Mouse (Mus musculus) limb, embryonic 15.5 days (tissue): ENCODE results near the gene Mrvi1. TPM values are rescaled to one million over a fixed set of nuclear protein-coding genes. Genes with fewer than 3 reads are reported as not detected.
A peak's percentile ranks its signal among the peaks of the same experiment; 100 is the strongest.
"Not testable (repeated sequence)": the region's sequence is repeated elsewhere in the genome, so short reads cannot be mapped to it uniquely, and the experiment has no call there.

Experiments
- ATAC-seq: fragments of 200-750 bp; cut with Nextera tagmentation; 2 replicates; pipeline ENCODE4 v1.8.0; 2017; ENCODE audit warnings: low read depth, moderate TSS enrichment; ENCODE audit not compliant: insufficient number of reproducible peaks, low FRiP score, low TSS enrichment
- H3K27ac ChIP-seq: fragments of 300-500 bp; sonication (generic); 2 replicates; pipeline ENCODE4 v1.5.1; 2015; ENCODE audit warnings: moderate library complexity, mild to moderate bottlenecking, inconsistent platforms
- H3K27me3 ChIP-seq: fragments of 300-500 bp; sonication (generic); 2 replicates; pipeline ENCODE4 v1.6.1; 2015; ENCODE audit warnings: inconsistent platforms
- H3K36me3 ChIP-seq: fragments of 300-500 bp; sonication (generic); 2 replicates; pipeline ENCODE4 v1.6.1; 2015; ENCODE audit warnings: inconsistent platforms
- H3K4me1 ChIP-seq: fragments of 300-500 bp; sonication (generic); 2 replicates; pipeline ENCODE4 v1.6.1; 2015; ENCODE audit warnings: inconsistent platforms
- H3K4me2 ChIP-seq: fragments of 300-500 bp; sonication (generic); 2 replicates; pipeline ENCODE4 v1.6.1; 2015; ENCODE audit warnings: mild to moderate bottlenecking, inconsistent platforms
- H3K4me3 ChIP-seq: fragments of 300-500 bp; sonication (generic); 2 replicates; pipeline ENCODE4 v1.5.1; 2015; ENCODE audit warnings: mild to moderate bottlenecking, inconsistent platforms
- H3K9ac ChIP-seq: fragments of 300-500 bp; sonication (generic); 2 replicates; pipeline ENCODE4 v1.6.1; 2015; ENCODE audit warnings: inconsistent platforms
- H3K9me3 ChIP-seq: fragments of 300-500 bp; sonication (generic); 2 replicates; pipeline ENCODE4 v1.6.1; 2016; ENCODE audit warnings: inconsistent platforms
- WGBS: fragments of 180-500 bp; shearing (Covaris S2); methylation state at CpG from one replicate; pipeline ENCODE4 v1.1.7; 2015; 5-methylcytosine and 5-hydroxymethylcytosine counted together
- polyA plus RNA-seq: library from polyadenylated mRNA; unstranded; fragments of >200 nt; fragmentation: Nextera tagmentation; extraction: Ambion mirVana; gene quantifications from 2 replicates; pipeline ENCODE4 v1.2.1, GENCODE M21; 2015

The Mrvi1 gene
- polyA plus RNA-seq, 1 experiment from 2014 or later: 0.96 TPM

DNA sequence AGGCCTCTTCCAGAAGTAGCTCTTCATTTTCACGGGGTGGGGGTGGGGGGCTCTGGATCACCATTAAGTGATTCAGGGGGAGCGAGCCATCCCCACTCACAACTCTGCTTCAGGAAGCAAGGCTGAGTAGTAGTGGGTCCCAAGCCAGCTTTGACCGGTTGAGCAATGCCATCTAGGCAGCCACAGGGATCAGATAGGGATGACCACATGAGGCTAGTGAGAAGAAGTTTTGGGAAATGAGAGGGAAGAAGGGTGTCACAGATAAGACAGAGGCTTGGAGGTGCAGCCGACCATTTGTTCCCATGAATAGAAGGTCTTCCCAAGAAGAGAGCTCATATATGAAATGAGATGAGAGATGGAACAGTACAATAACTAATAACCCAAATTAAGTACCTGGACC lies 55.7 kb downstream of the Mrvi1 start:
- Histone ChIP-seq H3K36me3 (no peaks in the 10 kb centered on the region), H3K9ac (no peak overlapping the region), H3K4me1 (no peaks in the 10 kb centered on the region), H3K27ac (no peak overlapping the region), H3K4me2 (no peak overlapping the region), H3K4me3 (no peak overlapping the region), H3K27me3 (no peaks in the 10 kb centered on the region), H3K9me3 (no peaks in the 10 kb centered on the region)
- WGBS: 84% methylated on average over 4 of the region's 4 CpGs
- ATAC-seq: no peak

DNA sequence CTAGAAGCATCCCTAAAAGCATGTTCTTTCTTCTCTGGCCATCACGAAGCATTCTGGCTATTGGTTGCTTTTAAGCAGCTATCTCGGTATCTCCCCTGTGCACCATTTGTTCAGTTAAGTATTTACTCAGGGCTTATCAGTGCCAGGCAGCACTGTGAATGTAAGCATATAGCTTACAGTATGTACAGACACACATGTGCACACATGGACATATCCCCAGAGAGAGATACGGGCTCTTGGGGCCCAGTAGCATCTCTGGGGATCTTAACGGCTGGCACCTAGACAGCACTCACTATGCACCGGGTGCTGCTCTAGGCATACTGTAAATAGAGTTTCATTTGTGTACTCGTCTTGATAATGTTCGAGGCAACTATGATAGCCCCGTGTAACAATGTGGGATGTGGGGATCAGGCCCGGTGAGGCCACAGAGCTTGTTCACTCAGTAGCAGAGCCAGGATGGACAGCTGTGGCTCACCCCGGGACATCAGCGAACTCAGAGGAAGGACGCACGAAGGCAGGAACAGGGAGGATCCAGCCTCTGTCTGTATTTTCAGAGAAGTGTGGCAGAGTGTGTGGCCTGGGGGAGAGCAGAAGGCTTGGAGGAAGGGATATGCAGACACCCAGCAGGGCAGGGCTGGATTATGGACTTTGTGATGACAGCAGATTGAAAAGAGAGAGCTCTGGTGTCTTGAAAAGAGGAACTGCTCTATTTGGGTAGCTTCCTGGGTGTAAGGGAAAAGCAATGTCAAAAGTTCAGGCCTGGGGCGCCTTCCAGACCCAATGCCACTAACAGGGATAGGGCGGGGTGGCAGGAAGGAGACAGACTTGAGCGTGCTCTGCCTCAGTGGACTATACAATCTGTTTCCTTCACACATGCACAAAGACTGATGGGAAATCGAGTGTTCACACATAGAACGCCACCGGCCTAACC lies 61.7 kb downstream of the Mrvi1 start:
- WGBS: 81% methylated on average over 19 of the region's 19 CpGs
- Histone ChIP-seq H3K4me3 (no peak overlapping the region), H3K9me3 (no peaks in the 10 kb centered on the region), H3K27me3 (no peaks in the 10 kb centered on the region), H3K4me1 (no peaks in the 10 kb centered on the region), H3K36me3 (no peaks in the 10 kb centered on the region), H3K27ac (no peak overlapping the region), H3K9ac (no peak overlapping the region), H3K4me2 (no peak overlapping the region)
- no peak for ATAC-seq

- no peak overlapping the region for H3K4me3 ChIP-seq
- H3K27me3 ChIP-seq: no peaks in the 10 kb centered on the region
- 36% methylated on average over 3 of the region's 3 CpGs for WGBS
- H3K9me3 ChIP-seq: no peaks in the 10 kb centered on the region
- H3K27ac ChIP-seq: no peak overlapping the region
- no peak for ATAC-seq
- no peaks in the 10 kb centered on the region for H3K36me3 ChIP-seq
- no peak overlapping the region for H3K4me2 ChIP-seq
- H3K4me1 ChIP-seq: no peaks in the 10 kb centered on the region
- no peak overlapping the region for H3K9ac ChIP-seq
These were observed 62.5 kb downstream of the Mrvi1 start for GRCm38 (mm10) chr7:110919721-110920120.

DNA sequence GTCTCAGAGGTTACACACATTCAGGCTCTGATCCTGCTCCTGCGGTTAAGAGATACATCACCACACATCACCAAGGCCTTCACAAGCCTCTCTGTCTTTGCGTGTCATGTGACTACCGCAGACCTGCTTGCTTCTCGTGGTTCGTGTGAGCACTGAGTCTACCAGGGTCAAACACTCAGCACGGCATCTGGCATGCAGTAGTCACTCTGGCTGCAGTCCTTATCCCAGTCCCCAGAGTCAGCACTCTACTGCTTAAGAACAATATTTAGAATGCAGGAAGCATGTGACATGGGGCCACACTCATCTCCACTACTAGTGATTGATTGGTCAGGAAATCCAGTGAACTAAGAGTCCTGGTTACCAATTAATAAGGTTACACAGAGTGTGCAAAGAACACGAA lies 66.3 kb downstream of the Mrvi1 start:
- Histone ChIP-seq H3K27me3 (no peaks in the 10 kb centered on the region), H3K27ac (no peak overlapping the region), H3K36me3 (no peaks in the 10 kb centered on the region), H3K9me3 (no peaks in the 10 kb centered on the region), H3K4me3 (no peak overlapping the region), H3K4me2 (no peak overlapping the region), H3K9ac (no peak overlapping the region), H3K4me1 (no peaks in the 10 kb centered on the region)
- WGBS: 68% methylated on average over 7 of the region's 7 CpGs
- no peak for ATAC-seq

GRCm38 (mm10) chr7:110914531-110914930 lies 67.7 kb downstream of the Mrvi1 start:
- Histone ChIP-seq H3K4me3 (no peak overlapping the region), H3K4me2 (no peak overlapping the region), H3K27me3 (no peaks in the 10 kb centered on the region), H3K4me1 (no peaks in the 10 kb centered on the region), H3K9ac (no peak overlapping the region), H3K36me3 (no peaks in the 10 kb centered on the region), H3K27ac (no peak overlapping the region), H3K9me3 (no peaks in the 10 kb centered on the region)
- ATAC-seq: no peak
- 60% methylated on average over 3 of the region's 3 CpGs for WGBS

- no peak for ATAC-seq
- WGBS: 94% methylated on average over 4 of the region's 4 CpGs
- no peak overlapping the region for H3K27ac ChIP-seq
These were observed 68.5 kb downstream of the Mrvi1 start for GRCm38 (mm10) chr7:110913754-110914153.

GRCm38 (mm10) chr7:110908209-110909144 lies 73.8 kb downstream of the Mrvi1 start:
- Histone ChIP-seq H3K36me3 (no peaks in the 10 kb centered on the region), H3K9ac (no peak overlapping the region), H3K4me2 (no peak overlapping the region), H3K4me3 (no peak overlapping the region), H3K27ac (no peak overlapping the region), H3K9me3 (no peaks in the 10 kb centered on the region), H3K4me1 (no peaks in the 10 kb centered on the region), H3K27me3 (no peaks in the 10 kb centered on the region)
- ATAC-seq: no peak
- WGBS: 73% methylated on average over 8 of the region's 8 CpGs

More at GRCm38 (mm10) chr7:110913754-110914153, 68.5 kb downstream of the Mrvi1 start:
- Histone ChIP-seq H3K9me3 (no peaks in the 10 kb centered on the region), H3K4me2 (no peak overlapping the region), H3K27me3 (no peaks in the 10 kb centered on the region), H3K9ac (no peak overlapping the region), H3K36me3 (no peaks in the 10 kb centered on the region), H3K4me3 (no peak overlapping the region), H3K4me1 (no peaks in the 10 kb centered on the region)

- H3K27ac ChIP-seq: no peak overlapping the region
- H3K9me3 ChIP-seq: no peaks in the 10 kb centered on the region
- H3K9ac ChIP-seq: no peak overlapping the region
- no peak overlapping the region for H3K4me2 ChIP-seq
- no peaks in the 10 kb centered on the region for H3K27me3 ChIP-seq
- no peaks in the 10 kb centered on the region for H3K36me3 ChIP-seq
- ATAC-seq: no peak
- H3K4me1 ChIP-seq: no peaks in the 10 kb centered on the region
- WGBS: 75% methylated on average over 2 of the region's 2 CpGs
- no peak overlapping the region for H3K4me3 ChIP-seq
These were observed 75.7 kb downstream of the Mrvi1 start for GRCm38 (mm10) chr7:110906566-110906965.

DNA sequence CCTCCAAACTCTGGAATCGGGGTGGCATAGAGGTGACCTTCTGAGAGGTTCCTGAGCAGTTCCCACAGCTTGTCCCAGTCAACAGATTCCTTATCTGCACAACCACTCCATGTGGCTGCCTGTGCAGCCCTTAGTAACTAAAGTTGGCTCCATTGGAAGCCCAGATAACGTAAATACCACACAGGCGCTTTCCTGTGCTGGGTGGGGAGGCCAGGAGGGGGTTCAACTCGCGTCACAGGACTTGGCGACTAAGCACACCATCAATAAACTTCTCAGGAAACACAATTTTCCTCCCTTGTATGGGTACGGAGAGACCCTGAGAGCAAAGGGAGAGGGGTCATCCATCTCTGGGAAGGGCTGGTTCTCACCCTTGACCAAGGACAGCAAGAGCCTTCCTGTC lies 79.0 kb downstream of the Mrvi1 start:
- WGBS: 75% methylated on average over 7 of the region's 7 CpGs

GRCm38 (mm10) chr7:110897202-110897601 lies 85.1 kb downstream of the Mrvi1 start:
- Histone ChIP-seq H3K9ac (no peak overlapping the region), H3K9me3 (no peaks in the 10 kb centered on the region), H3K36me3 (no peaks in the 10 kb centered on the region), H3K4me1 (no peaks in the 10 kb centered on the region), H3K4me2 (no peak overlapping the region), H3K4me3 (no peak overlapping the region), H3K27ac (no peak overlapping the region), H3K27me3 (no peaks in the 10 kb centered on the region)
- ATAC-seq: no peak
- 84% methylated on average over 8 of the region's 8 CpGs for WGBS

More for the DNA sequence above, 79.0 kb downstream of the Mrvi1 start:
- no peak overlapping the region for H3K27ac ChIP-seq
- no peaks in the 10 kb centered on the region for H3K9me3 ChIP-seq
- H3K4me2 ChIP-seq: no peak overlapping the region
- ATAC-seq: no peak
- H3K36me3 ChIP-seq: no peaks in the 10 kb centered on the region
- H3K4me3 ChIP-seq: no peak overlapping the region
- no peaks in the 10 kb centered on the region for H3K27me3 ChIP-seq
- no peaks in the 10 kb centered on the region for H3K4me1 ChIP-seq
- H3K9ac ChIP-seq: no peak overlapping the region

GRCm38 (mm10) chr7:110896453-110896852 lies 85.8 kb downstream of the Mrvi1 start:
- Histone ChIP-seq H3K4me2 (no peak overlapping the region), H3K4me3 (no peak overlapping the region), H3K9ac (no peak overlapping the region), H3K4me1 (no peaks in the 10 kb centered on the region), H3K9me3 (no peaks in the 10 kb centered on the region), H3K27ac (no peak overlapping the region), H3K36me3 (no peaks in the 10 kb centered on the region), H3K27me3 (no peaks in the 10 kb centered on the region)
- no peak for ATAC-seq
- 82% methylated on average over 7 of the region's 7 CpGs for WGBS

DNA sequence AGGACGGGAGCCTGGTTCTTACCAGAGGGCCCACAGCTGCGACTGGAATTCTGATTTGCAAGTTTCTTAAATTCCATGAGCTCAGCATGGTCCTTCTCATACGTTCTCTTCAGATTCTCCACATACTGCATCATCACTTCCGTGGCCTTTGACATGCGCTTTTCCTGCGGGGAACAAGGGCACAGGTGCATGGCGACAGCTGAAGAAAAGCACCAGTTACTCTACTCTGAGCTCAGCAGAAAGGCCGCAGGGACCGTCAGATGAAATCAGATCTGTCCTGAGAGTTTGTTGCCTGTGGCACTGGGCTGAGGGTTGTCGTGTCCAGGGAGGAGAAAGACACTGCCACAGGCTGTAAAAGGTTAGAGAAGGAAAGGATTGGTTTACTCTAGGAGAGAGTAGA lies 86.5 kb downstream of the Mrvi1 start:
- not testable (repeated sequence) for H3K36me3 ChIP-seq, H3K27me3 ChIP-seq, H3K9me3 ChIP-seq, H3K27ac ChIP-seq, H3K4me3 ChIP-seq, H3K4me2 ChIP-seq, H3K4me1 ChIP-seq, H3K9ac ChIP-seq
- 75% methylated on average over 10 of the region's 10 CpGs for WGBS
- ATAC-seq: peak; percentile 31; the same call in 1 of the 2 replicates
